Mouse (Mus musculus) A20 (cell line): ENCODE results near the gene Gng12.
"Not testable (repeated sequence)": the region's sequence is repeated elsewhere in the genome, so short reads cannot be mapped to it uniquely, and the experiment has no call there.

Experiments used
- DNase-seq: peaks from one replicate; pipeline ENCODE4 v3.0.0-alpha.2; 2011; ENCODE audit warnings: low read depth, low spot score

The Gng12 gene

GRCm38 (mm10) chr6:67027438-67028142, 131.4 kb downstream of the Gng12 start:
- DNase-seq: no peak

- no peak for DNase-seq
Observed at GRCm38 (mm10) chr6:67029312-67029950, 133.2 kb downstream of the Gng12 start.

GRCm38 (mm10) chr6:67029987-67030386, 133.8 kb downstream of the Gng12 start:
- no peak for DNase-seq

GRCm38 (mm10) chr6:67030416-67030815, 134.2 kb downstream of the Gng12 start:
- DNase-seq: no peak

GRCm38 (mm10) chr6:67030846-67031245, 134.6 kb downstream of the Gng12 start:
- no peak for DNase-seq

GRCm38 (mm10) chr6:67032551-67032950, 136.4 kb downstream of the Gng12 start:
- DNase-seq: not testable (repeated sequence)

- DNase-seq: not testable (repeated sequence)
Observed at GRCm38 (mm10) chr6:67032972-67033371, 136.8 kb downstream of the Gng12 start.

- no peak for DNase-seq
Observed at GRCm38 (mm10) chr6:67033604-67034003, 137.4 kb downstream of the Gng12 start.

GRCm38 (mm10) chr6:67034331-67035130, 138.3 kb downstream of the Gng12 start:
- DNase-seq: no peak

GRCm38 (mm10) chr6:67035388-67036299, 139.4 kb downstream of the Gng12 start:
- peak; percentile 69 for DNase-seq

GRCm38 (mm10) chr6:67036356-67036811, 140.2 kb downstream of the Gng12 start:
- peak; percentile 74 for DNase-seq

GRCm38 (mm10) chr6:67036837-67037628, 140.8 kb downstream of the Gng12 start, which contains the start of gene Gadd45a:
Gene Gadd45a (minus strand): TSS chr6:67037457.
- peak; percentile 89 for DNase-seq

- no peak for DNase-seq
Observed at GRCm38 (mm10) chr6:67038964-67039363, 142.8 kb downstream of the Gng12 start.

GRCm38 (mm10) chr6:67040904-67041410, 144.8 kb downstream of the Gng12 start:
- no peak for DNase-seq

- DNase-seq: no peak
Observed at GRCm38 (mm10) chr6:67045424-67045823, 149.2 kb downstream of the Gng12 start.

- DNase-seq: no peak
Observed at GRCm38 (mm10) chr6:67046937-67047336, 150.7 kb downstream of the Gng12 start.

GRCm38 (mm10) chr6:67048052-67048691, 152.0 kb downstream of the Gng12 start:
- no peak for DNase-seq

GRCm38 (mm10) chr6:67048880-67049694, 152.9 kb downstream of the Gng12 start:
- no peak for DNase-seq

- no peak for DNase-seq
Observed at GRCm38 (mm10) chr6:67049695-67050038, 153.5 kb downstream of the Gng12 start.
